In the genomic region with DNA sequence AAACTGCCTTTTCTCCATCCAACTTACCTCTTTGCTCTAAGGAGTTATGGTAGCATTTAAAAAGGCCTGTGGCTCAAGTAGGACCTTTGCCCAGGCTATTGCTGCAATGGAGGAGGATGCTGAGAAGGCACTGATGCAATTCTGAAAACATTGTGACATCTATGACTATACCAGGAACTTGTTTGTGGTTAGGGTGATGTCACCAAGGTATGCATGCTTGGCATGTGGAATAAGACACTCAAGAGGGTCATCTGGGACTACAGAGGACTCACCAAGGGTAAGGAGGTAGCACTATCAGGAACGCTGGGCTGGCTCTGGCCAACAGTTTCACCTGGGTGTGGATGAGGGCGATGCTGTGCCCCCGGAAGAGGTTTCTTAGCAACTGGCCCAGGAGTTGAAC, we compare ENCODE assay signal across 8 mouse cellular contexts. TPM values are rescaled to one million over a fixed set of nuclear protein-coding genes. Genes with fewer than 3 reads are reported as not detected.
DNase-seq lines count a peak whose midpoint lies in the region; ATAC-seq lines count a peak whose summit lies in the region.

Gene Rnf11, minus strand, starts transcription at position 108 of the 400 bp plus-strand sequence.

- no peak for DNase-seq in left cerebral cortex, adult 18-20 months (ENCODE audit: low spot score in 2 of 2)
- no peak for DNase-seq in left cerebral cortex, adult 9 months (ENCODE audit: low spot score in 2 of 2)
- no peak for DNase-seq in left cerebral cortex, postnatal 25 days (ENCODE audit: low spot score in 2 of 2)
- no peak for DNase-seq in cerebellum, postnatal 4 days (ENCODE audit: low spot score in 2 of 2)
- DNase-seq in cerebellum, postnatal 10 days, result no peak

- no peak within 1 kb of the TSS for H3K9ac ChIP-seq in embryonic facial prominence, embryonic 15.5 days
- H3K9ac ChIP-seq in heart, embryonic 13.5 days, result no peak within 1 kb of the TSS
- H3K9ac ChIP-seq in midbrain, embryonic 12.5 days (replicated peaks), result no peak within 1 kb of the TSS

- 0 out of 2 replicates have a peak, but pooled peaks cover 4% of the 10 kb centered on the region for H3K4me1 ChIP-seq in embryonic facial prominence, embryonic 15.5 days
- H3K4me1 ChIP-seq in heart, embryonic 13.5 days, result no peaks in the 10 kb centered on the region
- H3K4me1 ChIP-seq in midbrain, embryonic 12.5 days, result no peaks in the 10 kb centered on the region

- H3K27ac ChIP-seq in embryonic facial prominence, embryonic 15.5 days (replicated peaks), result no peak within 1 kb of the TSS
- no peak within 1 kb of the TSS for H3K27ac ChIP-seq in heart, embryonic 13.5 days (replicated peaks)
- H3K27ac ChIP-seq in midbrain, embryonic 12.5 days (replicated peaks), result no peak within 1 kb of the TSS

- intact Hi-C loops in left cerebral cortex, postnatal 25 days (cut with DNase I), result no loop called here

- 86% methylated on average over 3 of the region's 3 CpGs for WGBS in embryonic facial prominence, embryonic 15.5 days
- WGBS in heart, embryonic 13.5 days, result 56% methylated on average over 3 of the region's 3 CpGs
- WGBS in midbrain, embryonic 12.5 days, result 88% methylated on average over 3 of the region's 3 CpGs

- H3K4me3 ChIP-seq in embryonic facial prominence, embryonic 15.5 days (replicated peaks), result no peak within 1 kb of the TSS
- no peak within 1 kb of the TSS for H3K4me3 ChIP-seq in heart, embryonic 13.5 days
- H3K4me3 ChIP-seq in midbrain, embryonic 12.5 days, result no peak within 1 kb of the TSS

- no peaks in the 10 kb centered on the region for H3K9me3 ChIP-seq in embryonic facial prominence, embryonic 15.5 days (replicated peaks)
- no peaks in the 10 kb centered on the region for H3K9me3 ChIP-seq in heart, embryonic 13.5 days
- no peaks in the 10 kb centered on the region for H3K9me3 ChIP-seq in midbrain, embryonic 12.5 days

- H3K36me3 ChIP-seq in embryonic facial prominence, embryonic 15.5 days, result no peaks in the 10 kb centered on the region
- no peaks in the 10 kb centered on the region for H3K36me3 ChIP-seq in heart, embryonic 13.5 days
- H3K36me3 ChIP-seq in midbrain, embryonic 12.5 days, result no peaks in the 10 kb centered on the region

- H3K27me3 ChIP-seq in embryonic facial prominence, embryonic 15.5 days, result no peaks in the 10 kb centered on the region
- 0 out of 2 replicates have a peak, but pooled peaks cover 3% of the 10 kb centered on the region for H3K27me3 ChIP-seq in heart, embryonic 13.5 days (replicated peaks)
- H3K27me3 ChIP-seq in midbrain, embryonic 12.5 days, result no peaks in the 10 kb centered on the region

- no peak for ATAC-seq in embryonic facial prominence, embryonic 15.5 days (ENCODE audit: insufficient number of reproducible peaks, low FRiP score, low TSS enrichment, low read depth)
- no peak for ATAC-seq in heart, embryonic 13.5 days (ENCODE audit: extremely low read depth, insufficient number of reproducible peaks, low FRiP score, low TSS enrichment)
- no peak for ATAC-seq in midbrain, embryonic 12.5 days (ENCODE audit: low FRiP score, low read depth)

- no peak within 1 kb of the TSS for H3K4me2 ChIP-seq in embryonic facial prominence, embryonic 15.5 days (replicated peaks)
- no peak within 1 kb of the TSS for H3K4me2 ChIP-seq in heart, embryonic 13.5 days
- H3K4me2 ChIP-seq in midbrain, embryonic 12.5 days (replicated peaks), result no peak within 1 kb of the TSS

RNA-seq across cellular contexts. Expression of gene Rnf11, which starts in this region (rescaled TPM):
- total RNA-seq in left cerebral cortex, adult 18-20 months (2021), result 100 to 1,000 TPM; 222 to 227 TPM
- 53.5 and 54.0 TPM in 2 replicates for polyA plus RNA-seq in embryonic facial prominence, embryonic 15.5 days (2015; fragmentation: Nextera tagmentation; extraction: Ambion mirVana)
- polyA plus RNA-seq in heart, embryonic 13.5 days (2015; fragmentation: Nextera tagmentation; extraction: Ambion mirVana), result 42.6 and 45.0 TPM in 2 replicates
- 100 to 1,000 TPM; 206 to 219 TPM for total RNA-seq in left cerebral cortex, postnatal 25 days (2021)
- polyA plus RNA-seq in midbrain, embryonic 12.5 days (2016; fragmentation: Nextera tagmentation; extraction: Ambion mirVana), result 59.4 and 65.4 TPM in 2 replicates
